Mouse (Mus musculus) common myeloid progenitor, adult 5-6 weeks (primary cell): Measurements from ENCODE around the gene Bglap3. TPM values are rescaled to one million over a fixed set of nuclear protein-coding genes. Genes with fewer than 3 reads are reported as not detected.
"Not testable (repeated sequence)": the region's sequence is repeated elsewhere in the genome, so short reads cannot be mapped to it uniquely, and the experiment has no call there.

ENCODE experiments used
- ATAC-seq: replicated peaks from 2 replicates; pipeline ENCODE4 v1.8.0; 2016; ENCODE audit warnings: low read depth, mild to moderate bottlenecking, moderate TSS enrichment, inconsistent platforms; ENCODE audit not compliant: poor library complexity, severe bottlenecking
- total RNA-seq: library from RNA; stranded (forward); fragments of 200-1000, 187-1606 nt; gene quantifications from 2 replicates; pipeline ENCODE4 v1.2.3, GENCODE M21; 2017

Gene Bglap3
- total RNA-seq, 1 experiment from 2014 or later = not detected

- ATAC-seq = peak; percentile 92
These were observed 9.1 kb upstream of the Bglap3 start for GRCm38 (mm10) chr3:88381389-88382315.

DNA sequence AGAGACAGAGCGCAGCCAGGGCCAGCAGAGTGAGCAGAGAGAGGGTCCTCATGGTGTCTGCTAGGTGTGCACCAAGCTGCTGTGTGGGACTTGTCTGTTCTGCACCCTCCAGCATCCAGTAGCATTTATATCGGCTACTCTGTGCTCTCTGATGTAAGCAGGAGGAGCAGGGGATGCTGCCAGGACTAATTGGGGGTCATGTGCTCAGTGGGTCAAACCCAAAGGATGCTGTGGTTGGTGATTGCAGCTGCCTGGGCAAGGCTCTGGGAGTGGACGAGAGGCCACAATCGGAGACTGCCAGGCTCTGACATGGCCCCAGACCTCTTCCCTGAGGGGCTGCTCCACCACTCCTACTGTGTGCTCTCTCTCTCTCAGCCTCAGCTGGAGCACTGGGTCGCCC lies 6.1 kb upstream of the Bglap3 start, which contains the start of gene Bglap2:
TSS of gene Bglap2 (minus strand) at position 101 of the 400 bp plus-strand sequence.
- not testable (repeated sequence) for ATAC-seq

DNA sequence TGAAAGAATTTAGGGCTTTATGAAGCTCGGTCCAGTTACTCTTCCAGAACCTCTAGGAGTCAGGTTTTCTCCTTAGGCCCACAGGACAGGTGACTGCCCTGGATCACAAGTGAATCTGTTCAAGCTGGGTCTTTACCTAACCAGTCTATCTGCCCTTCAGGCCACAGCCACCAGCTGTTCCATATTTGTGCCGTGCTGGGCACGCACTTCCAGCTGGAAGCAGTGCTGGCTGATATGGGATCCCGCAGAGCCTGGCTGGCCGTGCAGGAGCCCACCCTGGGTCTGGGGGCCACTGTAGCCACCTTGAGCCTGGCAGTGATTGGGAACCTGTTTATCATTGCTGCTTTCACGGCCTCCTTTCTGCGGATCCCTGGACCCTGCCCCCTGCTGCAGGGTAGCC lies 4.1 kb upstream of the Bglap3 start:
- ATAC-seq = not testable (repeated sequence)

- ATAC-seq = peak; percentile 89
These were observed 3.4 kb upstream of the Bglap3 start for GRCm38 (mm10) chr3:88375750-88376626.

DNA sequence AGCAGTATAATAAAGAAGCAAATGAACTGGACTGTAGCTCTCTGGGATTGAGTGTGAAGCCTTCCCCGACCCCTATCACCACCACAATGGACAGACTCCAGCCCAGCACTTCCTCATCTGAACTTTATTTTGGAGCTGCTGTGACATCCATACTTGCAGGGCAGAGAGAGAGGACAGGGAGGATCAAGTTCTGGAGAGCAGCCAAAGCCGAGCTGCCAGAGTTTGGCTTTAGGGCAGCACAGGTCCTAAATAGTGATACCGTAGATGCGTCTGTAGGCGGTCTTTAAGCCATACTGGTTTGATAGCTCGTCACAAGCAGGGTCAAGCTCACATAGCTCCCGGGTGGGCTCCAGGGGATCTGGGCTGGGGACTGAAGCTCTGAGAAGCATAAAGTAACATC lies 4.0 kb downstream of the Bglap3 start:
- ATAC-seq = not testable (repeated sequence)

DNA sequence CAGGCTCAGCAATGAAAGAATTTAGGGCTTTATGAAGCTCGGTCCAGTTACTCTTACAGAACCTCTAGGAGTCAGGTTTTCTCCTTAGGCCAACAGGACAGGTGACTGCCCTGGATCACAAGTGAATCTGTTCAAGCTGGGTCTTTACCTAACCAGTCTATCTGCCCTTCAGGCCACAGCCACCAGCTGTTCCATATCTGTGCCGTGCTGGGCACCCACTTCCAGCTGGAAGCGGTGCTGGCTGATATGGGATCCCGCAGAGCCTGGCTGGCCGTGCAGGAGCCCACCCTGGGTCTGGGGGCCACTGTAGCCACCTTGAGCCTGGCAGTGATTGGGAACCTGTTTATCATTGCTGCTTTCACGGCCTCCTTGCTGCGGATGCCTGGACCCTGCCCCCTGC lies 5.0 kb downstream of the Bglap3 start:
- ATAC-seq = not testable (repeated sequence)

DNA sequence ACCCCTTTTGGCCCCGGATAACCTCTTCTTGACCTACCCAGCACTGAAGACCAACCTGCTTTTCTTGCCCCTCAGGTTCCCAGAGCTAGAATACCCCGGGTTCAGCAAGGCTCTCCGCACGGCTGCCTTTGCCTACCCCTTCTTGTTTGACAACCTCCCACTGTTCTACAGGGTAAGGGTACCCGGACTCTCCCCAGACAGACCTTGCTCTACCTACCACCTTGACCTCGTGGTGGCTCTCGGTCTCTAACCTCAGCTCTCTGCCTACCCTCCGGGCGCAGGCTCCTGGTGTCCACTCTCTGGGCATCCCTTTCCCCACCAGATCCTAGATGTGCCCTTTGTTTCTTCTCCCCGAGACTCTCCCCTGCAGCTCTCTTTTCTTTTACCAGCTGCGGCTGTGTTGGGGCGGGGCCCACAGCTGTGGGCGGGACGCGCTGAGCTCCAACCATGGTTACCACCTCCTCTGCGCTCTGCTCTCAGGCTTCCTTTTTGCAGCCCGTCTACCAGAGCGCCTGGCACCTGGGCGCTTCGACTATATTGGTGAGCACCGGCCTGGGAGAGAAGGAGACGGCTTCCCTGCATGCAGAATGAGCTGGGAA lies 5.6 kb downstream of the Bglap3 start:
- peak; percentile 86 for ATAC-seq

DNA sequence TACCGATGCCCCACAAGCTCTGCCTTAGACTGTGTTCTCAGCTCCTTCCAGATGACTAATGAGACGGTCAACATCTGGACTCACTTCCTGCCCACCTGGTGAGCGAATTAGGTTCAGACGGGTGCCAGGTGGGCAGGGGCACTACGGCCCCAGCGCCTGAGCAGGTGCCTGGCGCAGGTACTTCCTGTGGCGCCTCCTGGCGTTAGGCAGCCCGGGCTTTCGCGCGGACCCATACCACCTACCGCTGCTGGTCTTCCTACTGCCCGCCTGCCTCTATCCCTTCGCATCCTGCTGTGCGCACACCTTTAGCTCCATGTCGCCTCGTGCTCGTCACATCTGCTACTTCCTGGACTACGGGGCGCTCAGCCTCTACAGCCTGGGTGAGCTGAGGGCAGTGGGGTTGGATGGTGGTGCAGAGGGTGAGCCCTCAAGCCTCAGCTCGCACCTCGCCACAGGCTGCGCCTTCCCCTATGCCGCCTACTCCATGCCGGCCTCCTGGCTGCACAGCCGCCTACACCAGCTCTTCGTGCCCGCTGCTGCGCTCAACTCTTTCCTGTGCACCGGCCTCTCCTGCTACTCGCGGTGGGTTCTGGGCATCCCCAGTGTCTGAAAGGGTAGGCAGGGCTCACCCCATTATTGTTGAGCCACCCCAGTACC lies 6.7 kb downstream of the Bglap3 start:
- ATAC-seq = no peak

GRCm38 (mm10) chr3:88364337-88364736 lies 8.2 kb downstream of the Bglap3 start, which contains the start of gene Paqr6:
TSS of gene Paqr6 (plus strand) at chr3:88364584.
- no peak for ATAC-seq

GRCm38 (mm10) chr3:88363700-88364099 lies 8.8 kb downstream of the Bglap3 start:
- no peak for ATAC-seq

DNA sequence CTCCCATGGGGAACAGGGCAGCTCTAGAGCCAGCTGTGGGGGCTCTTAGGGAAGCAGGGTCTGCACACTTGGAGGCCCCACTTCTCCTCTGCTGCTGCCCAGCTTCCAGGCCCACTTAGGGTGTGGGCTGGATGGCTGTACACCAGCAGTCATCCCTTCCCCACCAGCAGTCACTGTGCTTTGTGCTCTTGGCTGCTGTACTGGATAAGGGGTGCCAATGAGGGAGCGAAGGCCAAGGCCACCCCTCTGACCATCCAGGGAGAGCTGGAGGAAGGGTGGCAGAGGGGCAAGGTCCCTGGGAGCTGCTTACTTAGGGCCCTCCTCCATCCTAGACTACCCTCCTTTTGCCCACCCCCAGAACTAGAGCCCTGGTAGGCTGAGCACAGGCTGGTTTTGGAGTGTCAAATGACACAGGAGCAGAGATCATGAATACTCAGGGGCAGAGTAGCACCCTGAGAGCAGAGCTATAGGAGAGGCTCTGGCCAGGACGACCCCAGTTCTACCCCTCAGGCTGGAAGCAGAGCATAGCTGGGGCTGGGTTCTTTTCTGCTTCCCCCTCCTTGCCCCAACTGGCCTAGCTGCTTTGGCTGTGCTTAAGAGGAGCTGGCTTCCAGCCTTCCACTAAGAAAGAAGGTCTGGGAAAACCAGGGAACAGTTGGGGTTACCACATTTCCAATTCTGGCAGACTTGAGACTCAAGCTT lies 10.8 kb downstream of the Bglap3 start:
- ATAC-seq = no peak

GRCm38 (mm10) chr3:88361096-88361495 lies 11.4 kb downstream of the Bglap3 start:
- ATAC-seq = no peak

GRCm38 (mm10) chr3:88359989-88360388 lies 12.6 kb downstream of the Bglap3 start:
- no peak for ATAC-seq

DNA sequence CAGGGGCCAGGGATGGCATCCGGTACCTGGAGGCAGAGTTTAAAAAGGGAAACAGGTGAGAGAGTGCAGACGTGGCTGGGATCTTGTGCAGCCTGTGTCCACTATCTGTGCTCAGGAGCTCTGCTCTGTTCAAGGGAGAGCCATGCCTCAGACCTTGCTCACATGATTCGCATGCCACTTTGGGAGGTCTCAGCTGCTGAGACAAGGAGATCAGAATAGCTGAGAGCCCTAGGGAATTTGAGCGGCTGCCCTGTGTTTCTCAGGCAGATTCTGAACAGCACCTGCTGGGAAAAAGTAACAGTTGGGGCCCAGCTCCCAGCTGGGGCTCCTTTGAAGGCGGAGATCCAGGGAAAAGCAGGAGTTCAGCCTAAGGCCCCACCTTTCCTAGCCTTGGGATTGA lies 13.0 kb downstream of the Bglap3 start:
- ATAC-seq = no peak

DNA sequence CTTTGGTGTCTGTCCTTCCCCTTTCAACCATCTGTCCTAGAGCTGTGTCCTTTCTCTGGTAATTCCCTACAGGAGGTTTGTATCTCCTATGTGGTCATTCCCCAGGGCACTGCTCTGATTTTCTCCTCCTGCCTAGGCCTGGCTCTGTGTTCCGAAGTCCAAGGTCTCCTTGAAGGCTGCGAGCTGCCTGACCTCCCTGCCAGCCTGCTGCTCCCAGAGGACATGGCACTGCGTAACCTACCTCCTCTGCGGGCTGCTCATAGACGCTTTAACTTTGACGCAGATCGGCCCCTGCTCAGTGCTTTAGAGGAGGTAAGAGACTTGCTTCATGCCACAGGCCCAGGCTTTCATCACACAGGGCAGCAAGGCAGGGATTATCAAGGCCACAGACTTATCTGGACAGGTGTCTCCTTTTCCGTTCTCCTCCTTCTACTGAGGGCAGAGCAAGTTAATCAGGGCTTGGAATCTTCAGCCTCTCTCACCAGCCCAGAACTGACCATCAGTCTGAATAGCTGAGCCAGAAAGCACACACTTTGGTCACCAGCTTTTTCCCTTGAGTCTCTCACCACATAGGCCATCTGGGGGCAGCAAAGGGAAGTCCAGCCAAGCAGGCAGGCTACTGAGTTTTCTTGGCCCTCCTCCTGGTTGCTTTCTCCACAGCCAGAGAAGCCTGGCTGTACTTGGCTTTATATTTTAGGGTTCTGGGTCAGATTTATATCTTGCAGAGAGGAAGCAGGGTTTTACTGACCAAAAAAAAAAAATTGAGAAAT lies 18.0 kb downstream of the Bglap3 start:
- no peak for ATAC-seq

GRCm38 (mm10) chr3:88352907-88353306 lies 19.6 kb downstream of the Bglap3 start:
- ATAC-seq = no peak

DNA sequence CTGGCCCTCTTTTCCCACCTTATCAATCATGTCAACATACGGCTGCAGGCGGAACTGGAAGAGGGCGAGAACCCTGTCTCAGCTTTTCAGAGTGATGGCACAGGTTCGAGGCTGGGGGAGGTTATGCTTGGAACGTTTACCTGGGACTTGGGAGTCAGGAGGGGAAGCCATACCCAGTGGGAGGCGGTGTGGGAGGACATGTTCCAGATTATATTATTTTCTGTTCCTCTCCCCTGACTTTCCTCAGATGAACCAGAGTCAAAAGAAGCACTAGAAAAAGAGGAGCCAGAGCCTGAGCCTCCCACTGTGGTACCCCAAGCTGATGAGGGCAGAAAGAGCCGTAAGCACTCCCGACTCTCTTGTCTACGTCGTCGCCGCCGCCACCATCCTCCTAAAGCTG lies 21.8 kb downstream of the Bglap3 start:
- ATAC-seq = no peak

- no peak for ATAC-seq
These were observed 33.5 kb downstream of the Bglap3 start for GRCm38 (mm10) chr3:88339006-88339405.
